Mouse (Mus musculus): Measurements from ENCODE around the gene Hs6st3.

DNA sequence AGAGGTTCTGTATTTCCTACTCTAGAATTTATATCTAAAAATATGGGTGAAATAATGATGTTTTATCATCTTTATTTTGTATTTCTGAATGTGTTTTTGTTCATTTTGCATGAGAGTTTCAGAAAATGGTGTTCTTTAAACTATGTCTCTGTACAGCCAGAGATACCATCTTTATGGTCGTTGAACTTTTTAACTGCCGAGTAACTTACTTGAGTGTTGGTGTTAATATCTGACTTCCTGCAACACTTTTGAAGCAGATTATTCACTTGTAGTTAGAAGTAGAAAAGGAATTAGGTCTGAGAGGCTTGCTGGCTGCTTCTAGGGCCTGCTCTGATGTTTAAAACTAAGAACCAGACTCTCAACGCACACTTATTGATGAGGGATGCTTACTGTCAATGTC lies 576.6 kb downstream of the Hs6st3 start:
- TF ChIP-seq CTCF (IDR thresholded peaks at IDR 0.05; ENCODE audit: low read depth), result no peak
- TF ChIP-seq EP300 (IDR thresholded peaks at IDR 0.05; ENCODE audit: low read depth), result no peak
